Mouse (Mus musculus) kidney, postnatal 36 days (tissue): ENCODE results near the gene Rin3.
A peak's percentile ranks its signal among the peaks of the same experiment; 100 is the strongest.

ENCODE experiments used
- DNase-seq, 2 experiments: peaks; one replicate each; pipeline ENCODE4 v3.0.0; 2021 to 2022; ENCODE audit warnings: mixed read lengths in 2 of 2

Rin3 gene

DNA sequence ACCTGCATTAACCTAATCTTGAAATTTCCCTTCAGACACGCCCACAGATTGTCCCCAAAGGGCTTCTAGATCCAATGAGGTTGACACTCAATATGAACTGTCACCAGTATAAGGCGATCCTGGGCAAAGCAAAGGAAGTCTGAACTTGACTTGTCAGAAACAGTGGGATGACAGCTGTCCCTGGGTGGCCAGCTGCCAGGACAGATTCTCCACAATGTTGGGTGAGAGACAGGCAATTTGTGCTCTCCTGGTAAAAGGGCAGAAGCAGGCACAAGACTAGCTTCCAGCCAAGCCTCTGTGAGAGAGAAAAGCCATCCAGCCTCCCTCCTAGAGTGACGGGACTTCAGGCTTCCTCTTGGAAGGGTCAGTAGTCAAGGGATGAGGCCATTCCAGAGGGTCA lies 89.5 kb downstream of the Rin3 start:
- no peak for DNase-seq

- DNase-seq, result no peak
These were observed 99.3 kb downstream of the Rin3 start for GRCm38 (mm10) chr12:102382180-102382579.

GRCm38 (mm10) chr12:102383288-102383687 lies 100.4 kb downstream of the Rin3 start:
- DNase-seq, result no peak

DNA sequence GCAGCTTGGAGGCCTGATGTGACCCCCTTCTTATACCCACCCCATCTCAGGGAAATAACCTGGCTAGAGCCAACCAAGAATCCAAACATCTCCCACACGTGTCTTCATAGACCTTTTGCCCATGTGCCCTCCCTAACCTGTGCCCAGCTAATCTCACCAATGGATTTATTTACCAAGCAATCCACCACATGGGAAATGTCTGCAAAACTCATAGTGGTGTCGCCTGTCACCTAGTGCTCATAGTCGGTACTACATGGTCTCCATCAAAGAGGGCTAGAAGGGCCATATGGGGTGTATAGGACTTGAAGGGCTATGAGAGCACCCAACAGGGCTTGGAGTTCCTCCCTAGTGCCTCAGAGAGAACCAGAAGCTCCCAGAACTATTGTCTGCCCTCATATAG lies 102.0 kb downstream of the Rin3 start:
- peak in 1 of 2 experiments; percentile 64 for DNase-seq

DNA sequence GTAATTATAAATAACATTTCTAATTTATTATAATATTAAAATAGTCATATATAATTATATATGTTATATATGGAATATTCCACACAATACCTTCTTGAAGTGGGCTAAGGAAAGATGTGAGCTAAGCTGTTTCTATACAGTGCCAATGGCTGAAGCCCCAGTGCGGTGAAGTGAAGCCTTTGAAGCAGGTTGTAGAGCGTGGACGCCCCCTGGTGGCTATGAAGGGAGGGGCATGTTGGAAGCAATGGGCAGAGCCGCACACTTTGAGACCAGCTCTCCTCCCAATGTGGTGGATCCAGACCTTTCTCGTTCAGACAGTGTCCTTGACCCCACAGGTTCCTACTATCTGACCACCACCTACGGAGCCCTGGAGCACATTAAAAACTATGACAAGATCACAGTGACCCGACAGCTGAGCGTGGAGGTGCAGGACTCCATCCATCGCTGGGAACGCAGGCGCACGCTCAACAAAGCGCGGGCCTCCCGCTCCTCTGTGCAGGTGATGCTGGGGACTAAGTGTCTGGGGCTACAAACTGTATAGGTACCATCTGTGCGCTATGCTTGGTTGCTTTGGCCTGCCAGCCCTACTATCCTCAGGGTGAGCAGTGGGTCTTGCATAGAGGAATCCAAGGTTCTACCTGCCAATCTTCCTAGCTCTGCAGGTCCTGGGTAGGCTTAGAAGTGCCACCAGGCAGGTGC lies 104.5 kb downstream of the Rin3 start:
- peak; percentile 79 to 90 for DNase-seq

GRCm38 (mm10) chr12:102390042-102390441 lies 107.2 kb downstream of the Rin3 start:
- DNase-seq, result peak in 1 of 2 experiments; percentile 29

- no peak for DNase-seq
These were observed 108.3 kb downstream of the Rin3 start for GRCm38 (mm10) chr12:102391109-102391508.

- peak; percentile 35 to 74 for DNase-seq
These were observed 109.1 kb downstream of the Rin3 start for GRCm38 (mm10) chr12:102391982-102392381.

DNA sequence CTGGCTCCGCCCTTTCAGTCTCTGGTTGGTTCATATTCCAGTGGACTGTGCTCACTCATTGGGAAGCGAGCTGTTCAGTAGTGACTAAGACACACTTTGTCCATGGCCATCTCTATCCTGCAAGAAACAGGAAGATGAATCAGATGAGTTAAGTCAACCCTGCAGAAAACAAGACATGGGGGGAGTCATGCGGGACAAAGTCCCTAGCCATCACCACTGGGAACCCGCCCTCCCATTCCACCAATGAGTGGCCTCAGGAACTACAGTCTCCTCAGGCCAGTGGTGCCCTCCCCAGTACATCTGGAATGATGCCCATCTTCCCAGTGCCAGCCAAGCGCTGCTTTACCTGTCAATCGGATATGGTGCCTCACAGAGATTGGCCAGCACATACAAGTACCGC lies 111.6 kb downstream of the Rin3 start:
- peak; percentile 86 to 92 for DNase-seq

DNA sequence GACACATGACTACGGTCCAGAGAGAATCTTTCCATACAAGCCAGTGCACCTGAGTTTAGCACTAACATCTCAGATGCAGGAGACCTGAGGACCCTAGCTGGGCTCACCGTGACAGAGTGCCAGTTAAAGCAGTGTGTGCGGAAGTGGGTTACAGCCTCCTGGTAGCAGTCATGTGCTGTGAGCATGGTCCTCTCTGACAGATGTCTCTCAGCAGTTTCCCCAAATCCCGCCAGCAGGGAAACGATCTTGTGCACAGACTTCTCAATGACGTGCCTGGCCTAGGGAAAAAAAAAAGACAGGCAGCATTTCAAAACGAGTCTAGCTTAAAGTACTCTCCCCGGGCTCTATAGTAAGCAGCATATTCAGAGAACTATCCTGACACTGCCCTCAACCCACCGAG lies 112.7 kb downstream of the Rin3 start:
- no peak for DNase-seq

DNA sequence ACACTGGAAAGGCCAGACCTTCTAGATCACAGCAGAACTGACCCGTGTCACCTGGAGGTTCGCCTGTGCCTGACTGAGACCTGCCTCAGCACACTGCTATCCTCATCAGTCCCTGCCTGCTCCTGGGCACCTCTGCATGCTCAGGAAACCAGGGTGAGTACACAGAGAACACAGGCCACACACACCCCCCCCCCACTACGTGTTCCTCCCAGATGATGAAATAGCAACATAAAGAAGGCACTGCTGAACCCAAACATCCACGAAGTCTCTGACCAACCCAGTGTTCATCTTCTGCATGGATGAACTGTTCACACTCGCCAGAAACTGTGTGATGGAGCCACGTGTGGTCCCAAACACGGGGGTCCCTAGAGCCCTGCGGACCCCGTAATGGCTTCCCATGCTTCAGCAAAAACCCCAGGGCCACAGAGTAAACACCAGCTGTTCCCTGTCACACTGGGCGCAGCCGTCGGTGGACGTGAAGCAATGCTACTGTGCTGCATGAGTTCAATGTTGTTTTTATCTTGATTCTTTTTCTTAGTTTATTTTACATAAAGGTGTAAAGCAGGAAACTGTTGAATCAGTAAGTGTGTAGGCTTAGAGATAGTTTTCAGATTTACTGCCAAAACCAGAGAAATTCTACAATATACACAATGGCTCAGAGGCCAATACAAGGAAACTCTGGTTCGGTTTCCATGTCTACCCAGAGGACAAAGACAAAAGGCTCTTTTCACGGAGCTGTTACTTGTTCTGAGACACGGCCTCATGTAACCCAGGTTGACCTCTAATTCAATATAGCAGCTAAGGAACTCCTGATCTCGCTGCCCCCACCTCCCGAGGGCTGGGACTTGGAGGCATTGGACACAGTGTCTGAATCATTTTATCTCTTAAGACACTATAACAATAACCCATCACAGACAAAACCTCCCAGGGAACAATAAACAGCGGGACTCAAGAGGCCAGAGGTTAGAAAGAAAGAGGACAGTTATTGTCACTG lies 113.4 kb downstream of the Rin3 start:
- no peak for DNase-seq

DNA sequence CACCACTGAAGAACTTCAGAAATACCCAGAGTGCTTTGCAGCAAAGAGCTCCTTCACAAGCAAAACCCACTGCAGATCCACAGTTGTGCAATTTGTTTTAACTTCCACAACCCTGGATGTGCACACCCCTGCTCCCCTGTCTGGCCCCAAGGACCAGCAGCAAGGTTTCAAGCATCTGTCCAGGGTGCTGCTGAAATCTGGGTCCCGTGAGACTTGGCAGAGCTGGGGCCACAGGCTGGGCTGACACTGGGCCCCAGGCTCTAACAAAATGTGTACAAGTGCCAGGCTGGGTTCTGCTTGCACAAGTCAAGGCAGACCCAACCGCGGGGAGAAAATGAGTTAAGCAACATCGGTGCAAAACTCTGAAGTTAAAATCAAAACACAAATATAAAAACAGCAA lies 115.7 kb downstream of the Rin3 start:
- no peak for DNase-seq

- no peak for DNase-seq
These were observed 130.3 kb downstream of the Rin3 start for GRCm38 (mm10) chr12:102413171-102413570.

DNA sequence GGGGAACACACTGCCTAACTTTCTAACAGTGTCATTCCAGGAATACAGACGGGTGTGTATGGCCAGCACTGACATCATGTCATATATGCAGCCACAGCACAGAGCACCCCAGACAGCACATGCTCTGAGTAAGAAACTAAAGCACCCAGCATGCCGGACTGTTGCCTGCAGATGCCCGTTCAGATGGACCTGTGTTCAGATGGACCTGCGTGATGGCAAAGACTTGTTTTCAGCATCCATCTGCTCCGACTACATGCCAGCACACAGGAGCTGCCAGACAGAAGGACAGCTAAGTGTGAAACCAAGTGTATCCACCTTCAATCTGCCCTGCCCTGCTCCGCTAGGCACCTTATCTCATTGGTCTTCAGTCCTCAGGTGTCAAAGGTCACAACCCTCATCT lies 131.8 kb downstream of the Rin3 start:
- no peak for DNase-seq

GRCm38 (mm10) chr12:102416391-102416837 lies 133.6 kb downstream of the Rin3 start:
- peak in 1 of 2 experiments; percentile 54 for DNase-seq

DNA sequence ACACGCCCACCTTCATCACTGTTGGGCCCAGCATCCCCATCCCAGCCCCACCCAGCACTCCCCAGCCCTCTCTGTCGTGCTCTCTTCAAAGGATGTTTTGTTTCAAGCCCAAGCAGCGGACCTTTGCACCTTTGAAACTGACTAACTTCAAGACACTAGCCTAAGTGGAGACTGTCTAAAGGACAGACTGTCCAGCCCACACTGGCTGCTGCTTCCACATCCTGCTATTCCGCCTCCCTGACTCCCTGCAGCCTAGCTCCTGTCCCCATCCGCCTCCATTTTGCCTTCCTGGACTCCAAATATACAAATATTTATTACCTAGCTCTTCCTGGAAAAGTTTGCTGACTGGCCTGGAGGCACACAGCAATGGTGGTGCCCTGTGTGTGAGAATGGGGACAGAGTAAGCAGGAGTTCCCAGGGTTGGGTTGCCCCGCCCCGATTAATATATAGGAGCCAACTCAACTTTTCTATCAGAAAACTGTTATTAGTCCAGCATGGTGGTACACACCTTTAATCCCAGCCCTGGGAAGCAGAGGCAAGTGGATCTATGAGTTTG lies 134.2 kb downstream of the Rin3 start:
- no peak for DNase-seq

DNA sequence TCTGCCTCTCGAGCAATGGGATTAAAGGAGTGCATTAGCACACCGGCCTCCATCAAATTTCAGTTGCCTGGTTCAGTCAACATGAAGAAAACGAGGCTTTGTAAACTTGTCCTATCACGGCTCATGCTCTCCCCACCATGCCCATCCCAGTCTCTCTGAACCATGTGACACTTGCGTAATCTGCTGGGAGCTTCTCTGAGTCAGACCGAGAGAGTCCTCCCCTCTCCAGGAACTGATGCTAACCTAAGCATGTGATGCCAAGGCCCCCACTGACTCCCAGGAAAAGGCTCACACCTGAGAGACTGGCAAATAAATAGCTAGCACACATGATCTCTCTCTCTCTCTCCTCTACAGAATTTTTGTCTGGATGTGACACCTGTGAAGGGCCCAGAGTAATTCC lies 134.9 kb downstream of the Rin3 start:
- peak; percentile 50 to 76 for DNase-seq

- DNase-seq, result peak; percentile 30 to 52
These were observed 136.7 kb downstream of the Rin3 start for GRCm38 (mm10) chr12:102419544-102419943.

DNA sequence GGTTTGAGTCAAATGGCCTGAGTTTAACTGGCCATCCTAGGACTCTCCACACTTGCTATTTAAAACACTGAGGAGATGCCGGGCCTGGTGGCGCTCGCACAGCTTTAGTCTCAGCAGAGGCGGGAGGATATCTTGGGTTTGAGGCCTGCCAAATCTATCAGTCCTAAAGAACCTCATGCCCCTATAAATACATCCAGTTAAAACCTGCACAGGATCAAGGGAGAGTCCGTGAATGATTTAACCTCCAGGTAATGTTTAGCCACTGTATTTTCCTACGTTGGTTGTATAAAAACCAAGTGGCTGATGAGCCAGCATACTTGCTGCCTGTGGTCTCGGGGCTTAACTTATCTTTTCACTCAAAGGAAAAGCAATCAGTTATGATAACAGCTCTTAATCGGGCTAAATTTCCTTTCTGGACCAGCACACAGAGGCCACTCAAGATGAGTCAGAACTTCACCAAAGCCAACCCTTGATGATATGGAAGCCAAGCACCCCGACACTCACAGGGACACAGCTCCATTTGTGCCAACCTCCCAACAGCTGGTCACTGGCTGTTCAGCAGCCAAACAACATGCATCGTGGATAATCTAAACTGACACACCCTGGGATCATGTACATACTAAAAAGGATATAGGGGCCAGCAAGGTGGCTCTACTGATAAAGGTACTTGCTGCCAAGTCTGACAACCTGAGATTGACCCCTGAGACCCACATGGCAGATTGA lies 137.5 kb downstream of the Rin3 start:
- DNase-seq, result peak; percentile 41 to 81

DNA sequence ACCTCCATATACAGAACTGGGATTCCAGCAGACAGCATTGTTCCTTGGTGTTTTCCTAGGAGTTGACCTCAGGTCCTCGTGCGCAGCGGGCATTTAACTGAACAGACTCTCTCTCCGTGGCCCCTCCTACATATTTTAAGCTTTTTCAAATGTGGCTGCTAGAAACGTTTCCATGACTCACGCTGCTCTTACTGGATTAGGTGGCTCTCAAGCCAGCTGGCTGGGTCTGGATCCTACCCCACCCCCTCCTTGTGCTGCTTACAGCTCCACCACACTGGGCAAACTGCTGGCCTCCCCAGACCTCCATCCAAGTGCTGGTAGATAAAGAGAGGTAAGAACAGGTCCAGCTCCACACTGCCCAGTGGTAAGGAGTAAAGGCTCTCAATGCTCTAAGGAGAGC lies 139.2 kb downstream of the Rin3 start:
- peak; percentile 66 to 88 for DNase-seq

GRCm38 (mm10) chr12:102422623-102423320 lies 139.9 kb downstream of the Rin3 start:
- peak; percentile 59 to 61 for DNase-seq

DNA sequence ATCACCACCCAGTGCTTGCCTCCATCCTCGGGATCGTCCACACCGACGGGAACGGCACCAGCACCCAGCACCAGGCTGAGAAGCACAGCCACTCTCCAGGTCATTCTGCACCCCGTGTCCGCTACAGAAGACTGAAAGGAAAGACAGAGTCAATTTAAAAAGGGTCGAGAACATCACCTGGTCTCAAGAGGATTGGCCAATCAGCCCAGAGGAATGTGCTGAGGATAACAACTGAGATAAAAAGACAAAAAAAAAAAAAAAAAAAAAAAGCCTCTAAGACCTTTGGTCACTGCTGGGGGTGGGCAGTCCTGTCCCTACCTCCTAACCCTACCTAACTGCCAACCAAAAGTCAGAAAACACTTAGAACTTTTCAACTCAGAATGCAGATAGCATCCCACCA lies 140.8 kb downstream of the Rin3 start:
- DNase-seq, result peak; percentile 50 to 65
